Mouse (Mus musculus): ENCODE results near the gene Mydgf. TPM values are rescaled to one million over a fixed set of nuclear protein-coding genes. Genes with fewer than 3 reads are reported as not detected.

Gene Mydgf
- polyA plus RNA-seq, 1 experiment from 2014 or later = 109 TPM

GRCm38 (mm10) chr17:56212676-56213075 lies 29.0 kb upstream of the Mydgf start:
- Histone ChIP-seq H3K9me3 (ENCODE audit: low read length) (no peaks in the 10 kb centered on the region), H3K4me2 (replicated peaks; ENCODE audit: low read depth, low read length) (no peak overlapping the region), H3K9ac (replicated peaks; ENCODE audit: low read length) (no peak overlapping the region), H3K36me3 (ENCODE audit: insufficient read depth, low read length) (peaks cover 39% of the 10 kb centered on the region), H3K4me3 (ENCODE audit: low read length) (no peak overlapping the region), H3K4me1 (ENCODE audit: insufficient read depth, low read length) (peaks cover 17% of the 10 kb centered on the region), H3K27me3 (ENCODE audit: insufficient read depth, low read length) (no peaks in the 10 kb centered on the region), H3K27ac (ENCODE audit: low read length) (no peak overlapping the region)
- no peak for ATAC-seq (ENCODE audit: low FRiP score, low TSS enrichment)
- WGBS = 47% methylated on average over 6 of the region's 6 CpGs

- H3K4me3 ChIP-seq (ENCODE audit: low read length) = no peak overlapping the region
- H3K4me1 ChIP-seq (ENCODE audit: insufficient read depth, low read length) = peaks cover 4% of the 10 kb centered on the region; the same call in 1 of the 2 replicates
- H3K9me3 ChIP-seq (ENCODE audit: low read length) = no peaks in the 10 kb centered on the region
- H3K36me3 ChIP-seq (ENCODE audit: insufficient read depth, low read length) = peaks cover 47% of the 10 kb centered on the region
- no peaks in the 10 kb centered on the region for H3K27me3 ChIP-seq (ENCODE audit: insufficient read depth, low read length)
- no peak overlapping the region for H3K9ac ChIP-seq (replicated peaks; ENCODE audit: low read length)
- 85% methylated on average over 2 of the region's 2 CpGs for WGBS
- 0 out of 2 replicates have a peak, but pooled peaks have one; percentile 18 for ATAC-seq (ENCODE audit: low FRiP score, low TSS enrichment)
- H3K4me2 ChIP-seq (replicated peaks; ENCODE audit: low read depth, low read length) = no peak overlapping the region
- no peak overlapping the region for H3K27ac ChIP-seq (ENCODE audit: low read length)
These were observed 27.4 kb upstream of the Mydgf start for GRCm38 (mm10) chr17:56211090-56211489.

GRCm38 (mm10) chr17:56208821-56209220 lies 25.1 kb upstream of the Mydgf start:
- Histone ChIP-seq H3K4me3 (ENCODE audit: low read length) (no peak overlapping the region), H3K9me3 (ENCODE audit: low read length) (no peaks in the 10 kb centered on the region), H3K27ac (ENCODE audit: low read length) (no peak overlapping the region), H3K4me1 (ENCODE audit: insufficient read depth, low read length) (peaks cover 4% of the 10 kb centered on the region; the same call in 1 of the 2 replicates), H3K36me3 (ENCODE audit: insufficient read depth, low read length) (peaks cover 69% of the 10 kb centered on the region), H3K9ac (replicated peaks; ENCODE audit: low read length) (no peak overlapping the region), H3K4me2 (replicated peaks; ENCODE audit: low read depth, low read length) (no peak overlapping the region), H3K27me3 (ENCODE audit: insufficient read depth, low read length) (no peaks in the 10 kb centered on the region)
- no peak for ATAC-seq (ENCODE audit: low FRiP score, low TSS enrichment)
- 89% methylated on average over 3 of the region's 3 CpGs for WGBS

- H3K9me3 ChIP-seq (ENCODE audit: low read length) = no peaks in the 10 kb centered on the region
These were observed 24.3 kb upstream of the Mydgf start for GRCm38 (mm10) chr17:56207963-56208530.

GRCm38 (mm10) chr17:56206986-56207674 lies 23.4 kb upstream of the Mydgf start:
- H3K27ac ChIP-seq (ENCODE audit: low read length) = no peak overlapping the region
- no peak overlapping the region for H3K9ac ChIP-seq (replicated peaks; ENCODE audit: low read length)
- 77% methylated on average over 6 of the region's 6 CpGs for WGBS

More at GRCm38 (mm10) chr17:56207963-56208530, 24.3 kb upstream of the Mydgf start:
- Histone ChIP-seq H3K36me3 (ENCODE audit: insufficient read depth, low read length) (peaks cover 76% of the 10 kb centered on the region), H3K4me2 (replicated peaks; ENCODE audit: low read depth, low read length) (no peak overlapping the region), H3K9ac (replicated peaks; ENCODE audit: low read length) (no peak overlapping the region), H3K27ac (ENCODE audit: low read length) (no peak overlapping the region), H3K27me3 (ENCODE audit: insufficient read depth, low read length) (no peaks in the 10 kb centered on the region), H3K4me3 (ENCODE audit: low read length) (no peak overlapping the region), H3K4me1 (ENCODE audit: insufficient read depth, low read length) (peaks cover 2% of the 10 kb centered on the region; the same call in 1 of the 2 replicates)
- ATAC-seq (ENCODE audit: low FRiP score, low TSS enrichment) = no peak
- 91% methylated on average over 9 of the region's 9 CpGs for WGBS

GRCm38 (mm10) chr17:56206276-56206884 lies 22.7 kb upstream of the Mydgf start:
- H3K9ac ChIP-seq (replicated peaks; ENCODE audit: low read length) = no peak overlapping the region
- H3K36me3 ChIP-seq (ENCODE audit: insufficient read depth, low read length) = peaks cover 91% of the 10 kb centered on the region
- 0 out of 2 replicates have a peak, but pooled peaks have one; percentile 53 for ATAC-seq (ENCODE audit: low FRiP score, low TSS enrichment)
- H3K4me3 ChIP-seq (ENCODE audit: low read length) = no peak overlapping the region
- no peaks in the 10 kb centered on the region for H3K9me3 ChIP-seq (ENCODE audit: low read length)
- no peaks in the 10 kb centered on the region for H3K27me3 ChIP-seq (ENCODE audit: insufficient read depth, low read length)
- 84% methylated on average over 10 of the region's 10 CpGs for WGBS
- H3K4me2 ChIP-seq (replicated peaks; ENCODE audit: low read depth, low read length) = no peak overlapping the region
- no peak overlapping the region for H3K27ac ChIP-seq (ENCODE audit: low read length)
- H3K4me1 ChIP-seq (ENCODE audit: insufficient read depth, low read length) = no peaks in the 10 kb centered on the region

More at GRCm38 (mm10) chr17:56206986-56207674, 23.4 kb upstream of the Mydgf start:
- H3K27me3 ChIP-seq (ENCODE audit: insufficient read depth, low read length) = no peaks in the 10 kb centered on the region
- no peaks in the 10 kb centered on the region for H3K9me3 ChIP-seq (ENCODE audit: low read length)
- H3K4me1 ChIP-seq (ENCODE audit: insufficient read depth, low read length) = no peaks in the 10 kb centered on the region
- H3K4me3 ChIP-seq (ENCODE audit: low read length) = no peak overlapping the region
- ATAC-seq (ENCODE audit: low FRiP score, low TSS enrichment) = no peak
- H3K36me3 ChIP-seq (ENCODE audit: insufficient read depth, low read length) = peaks cover 86% of the 10 kb centered on the region
- H3K4me2 ChIP-seq (replicated peaks; ENCODE audit: low read depth, low read length) = no peak overlapping the region

- no peak overlapping the region for H3K4me2 ChIP-seq (replicated peaks; ENCODE audit: low read depth, low read length)
- H3K9me3 ChIP-seq (ENCODE audit: low read length) = no peaks in the 10 kb centered on the region
- H3K9ac ChIP-seq (replicated peaks; ENCODE audit: low read length) = no peak overlapping the region
- H3K4me3 ChIP-seq (ENCODE audit: low read length) = no peak overlapping the region
- WGBS = 56% methylated on average over 3 of the region's 3 CpGs
- ATAC-seq (ENCODE audit: low FRiP score, low TSS enrichment) = no peak
- no peaks in the 10 kb centered on the region for H3K27me3 ChIP-seq (ENCODE audit: insufficient read depth, low read length)
- peaks cover 81% of the 10 kb centered on the region for H3K36me3 ChIP-seq (ENCODE audit: insufficient read depth, low read length)
- no peaks in the 10 kb centered on the region for H3K4me1 ChIP-seq (ENCODE audit: insufficient read depth, low read length)
- H3K27ac ChIP-seq (ENCODE audit: low read length) = no peak overlapping the region
These were observed 20.0 kb upstream of the Mydgf start for GRCm38 (mm10) chr17:56203729-56204128.

GRCm38 (mm10) chr17:56202476-56202875 lies 18.8 kb upstream of the Mydgf start:
- Histone ChIP-seq H3K9ac (replicated peaks; ENCODE audit: low read length) (no peak overlapping the region), H3K27ac (ENCODE audit: low read length) (no peak overlapping the region), H3K27me3 (ENCODE audit: insufficient read depth, low read length) (no peaks in the 10 kb centered on the region), H3K36me3 (ENCODE audit: insufficient read depth, low read length) (peaks cover 84% of the 10 kb centered on the region), H3K9me3 (ENCODE audit: low read length) (no peaks in the 10 kb centered on the region), H3K4me3 (ENCODE audit: low read length) (no peak overlapping the region), H3K4me2 (replicated peaks; ENCODE audit: low read depth, low read length) (no peak overlapping the region), H3K4me1 (ENCODE audit: insufficient read depth, low read length) (no peaks in the 10 kb centered on the region)
- no peak for ATAC-seq (ENCODE audit: low FRiP score, low TSS enrichment)
- 96% methylated on average over 8 of the region's 8 CpGs for WGBS

GRCm38 (mm10) chr17:56201642-56202041 lies 17.9 kb upstream of the Mydgf start:
- peaks cover 87% of the 10 kb centered on the region for H3K36me3 ChIP-seq (ENCODE audit: insufficient read depth, low read length)
- H3K4me3 ChIP-seq (ENCODE audit: low read length) = no peak overlapping the region
- no peak for ATAC-seq (ENCODE audit: low FRiP score, low TSS enrichment)
- 74% methylated on average over 3 of the region's 3 CpGs for WGBS
- H3K4me1 ChIP-seq (ENCODE audit: insufficient read depth, low read length) = no peaks in the 10 kb centered on the region
- no peak overlapping the region for H3K27ac ChIP-seq (ENCODE audit: low read length)
- H3K27me3 ChIP-seq (ENCODE audit: insufficient read depth, low read length) = no peaks in the 10 kb centered on the region
- no peak overlapping the region for H3K4me2 ChIP-seq (replicated peaks; ENCODE audit: low read depth, low read length)
- no peak overlapping the region for H3K9ac ChIP-seq (replicated peaks; ENCODE audit: low read length)
- H3K9me3 ChIP-seq (ENCODE audit: low read length) = no peaks in the 10 kb centered on the region

- Histone ChIP-seq H3K4me2 (replicated peaks; ENCODE audit: low read depth, low read length) (no peak overlapping the region), H3K9ac (replicated peaks; ENCODE audit: low read length) (no peak overlapping the region), H3K27ac (ENCODE audit: low read length) (no peak overlapping the region), H3K4me3 (ENCODE audit: low read length) (no peak overlapping the region), H3K9me3 (ENCODE audit: low read length) (no peaks in the 10 kb centered on the region), H3K4me1 (ENCODE audit: insufficient read depth, low read length) (no peaks in the 10 kb centered on the region), H3K36me3 (ENCODE audit: insufficient read depth, low read length) (peaks cover 84% of the 10 kb centered on the region), H3K27me3 (ENCODE audit: insufficient read depth, low read length) (no peaks in the 10 kb centered on the region)
- 88% methylated on average over 9 of the region's 9 CpGs for WGBS
- ATAC-seq (ENCODE audit: low FRiP score, low TSS enrichment) = no peak
These were observed 16.9 kb upstream of the Mydgf start for GRCm38 (mm10) chr17:56200586-56200985.

All from kidney, embryonic 16.5 days (tissue).